Mouse (Mus musculus) frontal cortex, adult (tissue): ENCODE results near the gene Pusl1.
A peak's percentile ranks its signal among the peaks of the same experiment; 100 is the strongest.

Source experiments
- ATAC-seq: cut with Nextera tagmentation; 2 replicates; pipeline ENCODE4 v1.9.2; 2017; ENCODE audit warnings: mild to moderate bottlenecking, moderate library complexity, mixed read lengths; ENCODE audit not compliant: low TSS enrichment

The Pusl1 gene

DNA sequence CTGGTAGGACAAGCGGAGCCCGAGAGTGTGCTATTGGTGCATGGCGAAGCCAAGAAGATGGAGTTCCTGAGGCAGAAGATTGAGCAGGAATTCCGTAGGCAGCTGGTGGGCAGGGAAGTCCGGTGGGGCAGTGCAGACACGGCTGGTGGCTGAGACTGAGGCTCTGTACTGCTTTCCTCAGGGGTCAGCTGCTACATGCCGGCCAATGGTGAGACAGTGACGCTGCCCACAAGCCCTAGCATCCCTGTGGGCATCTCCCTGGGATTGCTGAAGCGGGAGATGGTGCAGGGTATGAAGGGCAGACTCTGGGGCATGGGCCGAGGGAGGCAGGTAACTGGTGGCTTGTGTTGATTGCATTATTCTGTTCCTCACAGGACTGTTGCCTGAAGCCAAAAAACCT lies 3.9 kb downstream of the Pusl1 start:
- ATAC-seq, result no peak

DNA sequence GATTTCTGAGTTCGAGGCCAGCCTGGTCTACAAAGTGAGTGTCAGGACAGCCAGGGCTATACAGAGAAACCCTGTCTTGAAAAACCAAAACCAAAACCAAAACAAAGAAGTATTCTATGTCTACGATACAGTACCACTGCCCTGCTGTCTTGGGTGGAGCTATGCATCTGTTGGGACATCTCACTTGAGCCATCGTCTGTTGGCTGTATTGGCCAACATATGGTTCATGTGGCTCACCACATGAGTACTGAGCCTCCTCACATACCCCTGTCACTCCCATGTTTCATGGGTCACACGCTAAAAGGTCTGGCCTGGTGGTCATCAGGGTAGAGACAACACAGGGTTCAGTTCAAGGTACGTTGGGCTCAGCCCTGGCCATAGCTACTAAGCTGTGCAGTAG lies 5.3 kb downstream of the Pusl1 start:
- no peak for ATAC-seq

DNA sequence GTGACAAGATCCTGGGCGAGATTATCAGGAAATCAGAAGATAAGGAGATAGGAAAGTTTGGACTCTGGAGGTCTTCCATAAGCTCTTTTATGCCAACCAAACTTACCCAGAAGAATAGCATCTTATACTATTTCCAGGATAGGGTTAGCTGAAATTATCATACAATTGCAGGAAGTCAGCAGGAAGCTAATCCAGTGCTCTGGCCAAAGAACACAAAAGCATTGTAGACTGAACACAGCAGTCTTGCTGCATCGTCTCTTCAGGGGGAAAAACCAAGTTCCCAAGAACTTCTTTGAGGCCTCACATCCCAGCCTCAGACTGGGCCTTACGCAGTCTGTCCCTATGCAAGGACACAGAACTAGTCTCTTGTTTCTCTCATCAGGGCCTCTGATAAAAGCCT lies 8.0 kb downstream of the Pusl1 start:
- no peak for ATAC-seq

DNA sequence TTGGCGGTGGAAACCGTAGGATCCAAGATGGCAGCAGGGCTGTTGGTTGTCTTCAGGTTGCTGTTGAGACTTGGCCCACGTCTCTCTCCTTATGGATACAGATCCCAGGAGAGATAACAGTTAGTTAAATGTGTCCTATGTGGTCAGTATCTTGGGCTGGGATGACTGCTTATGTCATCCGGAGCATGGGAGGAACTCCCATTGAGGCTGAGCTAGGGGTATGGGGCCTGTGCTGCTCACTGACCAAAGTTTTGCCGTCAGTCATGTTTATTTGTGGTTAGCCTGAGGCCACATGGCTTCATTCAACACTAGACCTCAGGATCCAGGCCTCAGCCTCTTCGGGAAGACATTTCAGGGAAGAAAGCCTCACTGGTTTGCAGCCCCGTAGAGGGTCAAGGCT lies 20.2 kb downstream of the Pusl1 start:
- ATAC-seq, result no peak

GRCm38 (mm10) chr4:155869317-155870033 lies 22.1 kb downstream of the Pusl1 start, which contains the start of the genes Cptp and Ints11:
Cptp (minus strand) TSS chr4:155869440.
Ints11 (plus strand) TSS chr4:155869546.
- peak; percentile 98 for ATAC-seq

DNA sequence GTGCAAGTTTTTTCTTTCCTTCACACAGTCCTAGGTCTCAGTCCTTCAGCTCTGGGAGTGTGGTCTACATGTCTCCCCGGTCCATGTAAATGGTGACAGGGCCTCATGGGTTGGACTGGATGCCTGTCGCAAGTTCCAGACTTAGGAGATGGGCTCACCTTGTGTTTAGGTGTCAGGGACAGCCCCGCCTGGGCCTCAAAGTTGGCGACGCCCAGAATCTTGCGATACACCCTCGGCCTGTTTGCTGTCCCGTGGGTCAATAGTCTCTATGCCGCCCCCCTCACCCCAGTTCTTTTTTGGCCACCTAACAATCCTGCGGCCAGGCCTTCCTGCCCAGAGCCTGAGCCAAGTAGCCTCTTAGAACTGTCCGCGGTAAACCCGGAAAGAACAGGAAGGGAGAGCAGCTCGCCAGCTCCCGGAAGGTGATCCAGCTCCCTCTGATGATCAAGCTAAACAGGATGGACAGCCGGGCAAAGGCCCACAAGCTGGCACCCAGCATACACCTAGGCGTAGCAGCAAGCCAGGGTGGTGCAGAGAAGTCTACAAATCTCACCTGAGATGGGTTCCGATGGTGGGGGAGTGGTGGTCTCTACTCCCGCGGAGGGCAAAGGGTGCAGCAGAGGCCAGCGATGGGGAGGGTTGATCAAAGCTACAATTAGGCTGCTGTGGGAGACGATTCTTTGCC lies 22.8 kb downstream of the Pusl1 start:
- 0 out of 2 replicates have a peak, but pooled peaks have one; percentile 3 for ATAC-seq

DNA sequence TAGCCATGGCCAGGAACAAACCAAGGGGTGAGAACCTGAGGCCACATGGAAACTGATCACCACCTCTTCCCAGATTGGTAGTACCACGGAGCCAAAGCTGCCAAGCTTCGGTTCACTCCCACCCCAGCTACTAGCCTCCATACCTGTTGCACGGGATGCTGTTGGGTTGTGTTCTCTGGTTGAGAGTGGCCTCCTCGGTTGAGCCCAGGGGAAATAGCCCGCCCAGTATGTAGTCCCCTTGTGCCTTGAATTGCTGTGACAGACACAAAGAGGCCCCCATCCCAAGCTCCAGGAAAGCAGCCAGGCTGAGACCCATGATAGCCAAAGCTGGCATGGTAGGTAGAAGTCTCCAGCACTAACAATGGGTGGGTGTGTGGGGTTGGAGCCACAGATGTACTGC lies 28.6 kb downstream of the Pusl1 start, which contains the start of gene Tas1r3:
Gene Tas1r3 (minus strand): TSS at position 362 of the 400 bp plus-strand sequence.
- ATAC-seq, result no peak

GRCm38 (mm10) chr4:155861787-155862186 lies 29.8 kb downstream of the Pusl1 start:
- ATAC-seq, result no peak

DNA sequence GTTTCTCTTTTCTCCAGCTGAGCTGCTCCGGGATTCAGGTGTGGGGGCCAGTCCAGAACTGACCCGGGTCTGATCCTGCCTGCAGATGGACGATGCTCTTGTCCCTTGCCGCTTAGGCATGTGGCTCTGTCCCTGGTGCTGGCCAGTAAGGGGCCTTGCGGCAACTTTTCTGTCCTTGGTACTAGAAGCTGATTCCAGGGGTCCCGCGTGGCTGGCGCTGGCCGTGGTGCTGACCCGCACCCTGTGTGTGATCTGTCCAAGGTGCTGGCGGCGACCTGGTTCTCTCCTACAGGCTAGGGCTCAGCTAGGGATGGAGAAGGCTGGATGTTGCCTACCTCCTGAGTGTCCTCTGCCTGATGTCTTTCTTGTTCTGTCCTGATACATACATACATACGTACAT lies 32.3 kb downstream of the Pusl1 start:
- ATAC-seq, result no peak

DNA sequence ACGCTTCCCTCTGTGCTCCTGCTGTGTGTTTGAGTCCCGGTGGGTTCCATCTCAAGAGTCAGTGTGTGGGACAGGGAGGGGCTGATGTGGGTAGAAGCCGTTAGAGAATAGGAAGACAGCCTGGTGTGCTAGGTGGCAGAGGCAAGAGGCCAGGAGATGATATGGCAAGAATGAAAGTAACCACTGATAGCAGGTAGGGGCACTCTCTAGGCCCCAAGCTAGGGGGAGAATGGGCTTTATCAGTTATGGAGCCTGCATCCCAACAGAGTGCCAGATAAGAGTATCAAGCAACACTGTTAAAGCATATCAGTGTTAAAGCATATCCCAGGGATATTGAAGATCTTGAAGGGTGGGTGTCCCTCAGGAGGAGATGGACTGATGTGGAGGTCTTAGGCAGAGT lies 34.7 kb downstream of the Pusl1 start:
- ATAC-seq, result no peak

DNA sequence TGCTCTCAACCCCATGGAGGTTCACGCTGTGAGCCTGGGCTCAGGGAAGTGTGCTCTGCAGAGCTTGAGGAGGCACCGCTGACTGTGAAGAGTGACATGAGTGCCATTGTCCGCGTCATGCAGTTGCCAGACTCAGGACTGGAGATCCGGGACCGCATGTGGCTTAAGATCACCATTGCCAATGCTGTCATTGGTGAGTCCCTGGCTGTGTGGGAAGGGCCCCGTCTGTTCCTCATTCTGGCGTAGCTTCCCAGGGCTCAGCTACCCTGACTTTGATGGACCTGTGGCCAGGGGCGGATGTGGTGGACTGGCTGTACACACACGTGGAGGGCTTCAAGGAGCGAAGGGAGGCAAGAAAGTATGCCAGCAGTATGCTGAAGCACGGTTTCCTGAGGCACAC lies 35.5 kb downstream of the Pusl1 start:
- ATAC-seq, result no peak

GRCm38 (mm10) chr4:155854991-155855390 lies 36.6 kb downstream of the Pusl1 start:
- no peak for ATAC-seq

DNA sequence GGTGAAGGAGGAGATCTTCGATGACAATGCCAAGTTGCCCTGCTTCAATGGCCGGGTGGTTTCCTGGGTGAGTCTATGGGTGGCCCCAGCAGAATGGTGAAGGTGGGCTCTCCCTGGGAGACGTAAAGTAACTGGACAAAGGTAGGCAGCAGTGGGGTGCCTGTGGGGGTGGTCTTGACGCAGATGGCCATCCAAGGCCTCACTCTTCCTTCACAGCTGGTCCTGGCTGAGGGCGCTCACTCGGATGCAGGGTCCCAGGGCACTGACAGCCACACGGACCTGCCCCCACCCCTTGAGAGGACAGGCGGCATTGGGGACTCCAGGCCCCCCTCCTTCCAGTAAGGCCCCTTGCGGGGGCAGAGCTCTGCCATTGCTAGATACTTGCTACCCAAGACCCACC lies 38.2 kb downstream of the Pusl1 start:
- no peak for ATAC-seq

DNA sequence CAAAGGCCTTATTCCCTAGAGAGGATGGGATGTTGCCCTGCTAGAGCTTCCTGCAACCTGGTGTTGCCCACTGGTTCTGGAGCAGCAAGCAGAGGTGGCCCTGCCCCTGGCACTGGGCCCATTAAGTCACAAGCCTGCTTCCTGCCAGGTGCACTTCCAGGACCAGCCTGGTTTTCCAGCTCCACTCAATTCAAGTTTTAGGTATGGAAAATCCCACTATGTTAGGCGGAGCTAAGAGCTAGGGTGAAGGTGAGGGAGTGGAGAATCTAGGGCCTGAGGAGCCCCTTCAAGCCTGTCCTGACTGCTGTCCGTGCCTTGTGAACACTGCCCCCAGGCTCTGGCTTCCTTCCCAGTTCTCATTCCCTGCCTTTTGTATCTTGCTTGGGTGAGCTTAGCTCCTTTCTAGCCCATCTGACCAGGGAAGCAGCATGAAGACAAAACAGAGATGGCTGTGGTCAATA lies 39.6 kb downstream of the Pusl1 start:
- ATAC-seq, result no peak

GRCm38 (mm10) chr4:155851368-155851767 lies 40.2 kb downstream of the Pusl1 start:
- no peak for ATAC-seq

- no peak for ATAC-seq
Measured at GRCm38 (mm10) chr4:155849792-155850451, 41.7 kb downstream of the Pusl1 start.

DNA sequence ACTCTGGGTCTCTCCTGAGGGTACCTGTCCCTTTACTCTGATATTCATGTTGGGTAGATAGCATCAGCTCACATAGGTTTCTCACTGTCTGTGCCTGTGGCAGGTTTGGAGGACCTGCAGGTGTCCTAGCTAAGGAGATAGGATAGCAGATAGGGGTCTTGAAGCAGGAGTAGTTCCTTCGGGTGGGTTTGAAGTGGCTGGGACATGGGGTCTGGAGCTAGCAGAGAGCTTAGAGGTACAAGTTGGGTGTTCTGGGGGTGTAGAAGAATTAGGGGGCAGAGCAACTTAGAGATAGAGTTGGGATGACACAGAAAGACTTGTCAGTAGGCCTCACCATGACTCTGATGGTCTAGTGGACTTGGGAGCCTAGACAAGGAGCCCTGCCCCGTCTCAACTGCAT lies 42.2 kb downstream of the Pusl1 start:
- ATAC-seq, result no peak

DNA sequence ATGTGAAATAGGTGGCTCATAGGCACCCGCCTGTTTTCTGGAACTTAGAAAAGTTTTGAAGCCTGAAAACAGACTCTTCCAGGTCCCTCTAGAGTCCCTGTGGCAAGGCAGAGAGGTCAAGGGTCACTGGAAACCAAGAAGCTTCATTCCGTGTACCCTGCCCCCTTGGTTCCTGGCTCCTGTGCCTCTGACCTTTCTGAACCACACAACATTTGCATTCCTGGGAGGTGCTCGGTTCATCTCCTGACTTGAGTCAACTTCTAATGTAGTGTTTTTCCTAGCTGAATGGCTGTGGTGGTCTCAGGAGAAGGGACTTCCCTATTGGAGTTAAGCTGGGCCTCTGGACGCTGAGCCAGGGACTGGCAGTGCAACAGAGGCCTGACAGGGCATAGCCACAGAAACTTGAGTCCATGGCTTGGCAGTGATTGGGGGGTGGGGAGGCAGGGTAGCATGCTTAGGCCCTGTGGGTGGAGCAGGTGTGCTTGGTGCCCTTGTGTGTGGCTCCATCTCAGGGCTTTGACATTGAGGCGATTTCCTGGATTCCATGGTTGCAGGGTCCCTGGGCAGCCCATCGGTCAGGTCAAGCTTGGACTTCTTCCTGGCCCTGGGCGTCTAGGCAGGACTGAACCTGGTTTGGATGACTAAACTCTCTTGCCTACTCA lies 43.0 kb downstream of the Pusl1 start:
- ATAC-seq, result no peak

DNA sequence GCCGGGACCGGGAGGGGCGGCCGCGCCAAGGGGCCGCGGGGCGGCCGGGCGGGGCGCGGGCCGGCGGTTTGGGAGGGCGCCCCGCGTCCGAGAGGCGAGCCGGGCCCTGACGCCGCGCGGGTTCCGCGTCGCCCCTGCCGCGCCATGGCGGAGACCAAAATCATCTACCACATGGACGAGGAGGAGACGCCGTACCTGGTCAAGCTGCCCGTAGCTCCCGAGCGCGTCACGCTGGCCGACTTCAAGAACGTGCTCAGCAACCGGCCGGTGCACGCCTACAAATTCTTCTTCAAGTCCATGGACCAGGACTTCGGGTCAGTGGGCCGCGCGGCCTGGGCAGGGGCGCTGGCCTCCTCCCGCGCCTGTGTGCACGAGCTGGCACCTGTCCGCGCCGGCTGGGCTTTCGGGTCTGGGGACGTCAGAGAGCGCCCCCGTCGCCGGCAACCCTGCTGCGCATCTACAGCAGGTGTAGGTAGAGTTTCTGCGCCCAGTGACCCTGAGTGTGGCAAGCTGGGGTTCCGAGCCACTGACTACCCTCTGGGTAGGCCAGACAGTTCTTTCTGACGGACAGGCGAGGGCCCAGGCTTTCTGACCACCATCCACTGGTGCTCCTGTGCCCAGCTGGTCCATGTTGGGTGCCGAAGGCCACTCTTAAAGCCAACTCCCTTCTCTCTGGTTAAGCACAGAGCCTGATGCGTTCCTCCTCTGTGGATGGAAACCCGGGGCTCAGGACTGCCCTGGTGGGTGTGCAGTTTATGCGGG lies 43.8 kb downstream of the Pusl1 start:
- ATAC-seq, result peak; percentile 28; the same call in 1 of the 2 replicates

- peak; percentile 81 for ATAC-seq
Measured at GRCm38 (mm10) chr4:155846871-155847578, 44.6 kb downstream of the Pusl1 start, which contains the start of gene Dvl1. Dvl1 (plus strand) TSS chr4:155847402.

GRCm38 (mm10) chr4:155843231-155843630 lies 48.4 kb downstream of the Pusl1 start:
- ATAC-seq, result no peak
